Mouse (Mus musculus): ENCODE measurements at regions not wholly inside any gene's neighbourhood (a gene's known extent, or its start where the extent isn't known, plus 50 kb on each side); places are given as distances from the start of the nearest gene placed in this dataset.

- TF ChIP-seq CTCF (IDR thresholded peaks at IDR 0.05; ENCODE audit: low read depth) (no peak), EP300 (IDR thresholded peaks at IDR 0.05; ENCODE audit: low read depth) (no peak)
These were observed 163.2 kb upstream of the Gm17728 start for GRCm38 (mm10) chr17:9258646-9259170.
